Mouse (Mus musculus) kidney, adult 11 months (tissue): ENCODE measurements around the gene Gm21149.
"Not testable (repeated sequence)": the region's sequence is repeated elsewhere in the genome, so short reads cannot be mapped to it uniquely, and the experiment has no call there.

Source experiments
- DNase-seq: peaks from one replicate; pipeline ENCODE4 v3.0.0; 2022

Gene Gm21149

DNA sequence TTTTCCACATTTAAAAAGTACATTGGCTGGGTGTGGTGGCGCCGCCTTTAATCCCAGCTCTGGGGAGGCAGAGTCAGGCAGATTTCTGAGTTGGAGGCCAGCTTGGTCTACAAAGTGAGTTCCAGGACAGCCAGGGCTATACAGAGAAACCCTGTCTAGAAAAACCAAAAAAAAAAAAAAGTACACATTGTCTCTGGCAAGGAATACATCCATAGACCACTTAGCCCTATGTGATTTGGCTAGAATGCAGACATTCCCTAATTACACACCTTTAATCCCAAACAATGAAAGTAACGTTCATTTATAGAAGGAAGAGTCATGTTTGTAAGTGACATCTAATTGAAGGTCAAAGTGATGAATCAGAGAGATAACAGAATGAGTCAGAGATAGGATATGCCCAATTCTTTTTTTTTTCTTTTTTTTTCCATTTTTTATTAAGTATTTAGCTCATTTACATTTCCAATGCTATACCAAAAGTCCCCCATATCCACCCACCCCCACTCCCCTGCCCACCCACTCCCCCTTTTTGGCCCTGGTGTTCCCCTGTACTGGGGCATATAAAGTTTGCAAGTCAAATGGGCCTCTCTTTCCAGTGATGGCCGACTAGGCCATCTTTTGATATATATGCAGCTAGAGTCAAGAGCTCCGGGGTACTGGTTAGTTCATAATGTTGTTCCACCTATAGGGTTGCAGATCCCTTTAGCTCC lies 18.3 kb downstream of the Gm21149 start:
- DNase-seq, result not testable (repeated sequence)
